Mouse (Mus musculus) testis, adult 2 months (tissue): ENCODE data around the gene Sde2. TPM values are rescaled to one million over a fixed set of nuclear protein-coding genes. Genes with fewer than 3 reads are reported as not detected.
A peak's percentile ranks its signal among the peaks of the same experiment; 100 is the strongest.

Experiments used
- H3K27ac ChIP-seq: fragments of 200-500 bp; 2 replicates; pipeline ENCODE4 v1.5.1; 2012; ENCODE audit warnings: low read depth, low read length; ENCODE audit not compliant: control insufficient read depth, insufficient read depth
- H3K27me3 ChIP-seq: fragments of 200-500 bp; 2 replicates; pipeline ENCODE4 v1.6.1; 2012; ENCODE audit warnings: mild to moderate bottlenecking, low read length, moderate library complexity; ENCODE audit not compliant: control insufficient read depth, insufficient read depth
- H3K36me3 ChIP-seq: fragments of 200-500 bp; 2 replicates; pipeline ENCODE4 v1.6.1; 2012; ENCODE audit warnings: mild to moderate bottlenecking, low read length; ENCODE audit not compliant: control insufficient read depth, insufficient read depth
- H3K4me1 ChIP-seq: fragments of 200-500 bp; 2 replicates; pipeline ENCODE4 v1.6.1; 2012; ENCODE audit warnings: low read length; ENCODE audit not compliant: control insufficient read depth, insufficient read depth
- H3K4me3 ChIP-seq: fragments of 200-500 bp; 2 replicates; pipeline ENCODE4 v1.5.1; 2012; ENCODE audit warnings: low read depth, mild to moderate bottlenecking, low read length, moderate library complexity, mixed read lengths; ENCODE audit not compliant: control insufficient read depth
- CTCF ChIP-seq: fragments of 200-500 bp; IDR thresholded peaks from 2 replicates; pipeline ENCODE4 v1.5.1; 2012; ENCODE audit warnings: low read depth, mild to moderate bottlenecking, inconsistent platforms, low read length, moderate library complexity; ENCODE audit not compliant: control insufficient read depth, insufficient read depth, insufficient replicate concordance
- POLR2A ChIP-seq: fragments of 200-500 bp; IDR thresholded peaks from 2 replicates; pipeline ENCODE4 v1.6.1; 2012; ENCODE audit warnings: low read depth, mild to moderate bottlenecking, inconsistent platforms, low read length, moderate library complexity; ENCODE audit not compliant: control insufficient read depth
- polyA plus RNA-seq: library from polyadenylated mRNA; depleted of rRNA; stranded (reverse); fragments of >200 nt; gene quantifications from 2 replicates; pipeline ENCODE4 v1.2.3, GENCODE M21; 2012

Sde2 gene
- polyA plus RNA-seq, 1 experiment, result 11.1 TPM

GRCm38 (mm10) chr1:180848511-180849241 lies 2.3 kb upstream of the Sde2 start:
- H3K27me3 ChIP-seq, result no peaks in the 10 kb centered on the region
- no peaks in the 10 kb centered on the region for H3K36me3 ChIP-seq
- TF ChIP-seq POLR2A, result no peak
- H3K27ac ChIP-seq, result peak overlapping the region; percentile 88
- peak overlapping the region; percentile 26 for H3K4me3 ChIP-seq
- peaks cover 8% of the 10 kb centered on the region for H3K4me1 ChIP-seq

- no peak for TF ChIP-seq POLR2A
- H3K27ac ChIP-seq, result peak overlapping the region; percentile 95
- H3K27me3 ChIP-seq, result no peaks in the 10 kb centered on the region
These were observed 1.1 kb upstream of the Sde2 start for GRCm38 (mm10) chr1:180849701-180850301.

GRCm38 (mm10) chr1:180858763-180859162 lies 7.8 kb downstream of the Sde2 start:
- Histone ChIP-seq H3K36me3 (peaks cover 4% of the 10 kb centered on the region), H3K4me1 (no peaks in the 10 kb centered on the region), H3K27me3 (no peaks in the 10 kb centered on the region), H3K27ac (no peak overlapping the region), H3K4me3 (no peak overlapping the region)
- no peak for TF ChIP-seq CTCF
- no peak for TF ChIP-seq POLR2A

More at GRCm38 (mm10) chr1:180849701-180850301, 1.1 kb upstream of the Sde2 start:
- peaks cover 8% of the 10 kb centered on the region for H3K4me1 ChIP-seq
- H3K36me3 ChIP-seq, result no peaks in the 10 kb centered on the region
- H3K4me3 ChIP-seq, result peak overlapping the region; percentile 94

- no peaks in the 10 kb centered on the region for H3K4me1 ChIP-seq
- no peak overlapping the region for H3K4me3 ChIP-seq
- H3K27me3 ChIP-seq, result no peaks in the 10 kb centered on the region
- no peak overlapping the region for H3K27ac ChIP-seq
- TF ChIP-seq CTCF, result no peak
- TF ChIP-seq POLR2A, result no peak
- peaks cover 6% of the 10 kb centered on the region for H3K36me3 ChIP-seq
These were observed 9.1 kb downstream of the Sde2 start for GRCm38 (mm10) chr1:180860030-180860429.

GRCm38 (mm10) chr1:180863606-180864005 lies 12.7 kb downstream of the Sde2 start:
- Histone ChIP-seq H3K36me3 (peaks cover 5% of the 10 kb centered on the region), H3K4me1 (no peaks in the 10 kb centered on the region), H3K27me3 (no peaks in the 10 kb centered on the region), H3K27ac (no peak overlapping the region), H3K4me3 (no peak overlapping the region)
- TF ChIP-seq POLR2A (no peak), CTCF (peak; percentile 42; the same call in 1 of the 2 replicates)

GRCm38 (mm10) chr1:180866001-180866400 lies 15.1 kb downstream of the Sde2 start:
- H3K36me3 ChIP-seq, result peaks cover 2% of the 10 kb centered on the region

GRCm38 (mm10) chr1:180870122-180870650 lies 19.3 kb downstream of the Sde2 start:
- no peak overlapping the region for H3K27ac ChIP-seq
- no peaks in the 10 kb centered on the region for H3K36me3 ChIP-seq
- H3K27me3 ChIP-seq, result no peaks in the 10 kb centered on the region
- TF ChIP-seq CTCF, result no peak
- no peak for TF ChIP-seq POLR2A
- H3K4me1 ChIP-seq, result no peaks in the 10 kb centered on the region; the same call in 1 of the 2 replicates
- no peak overlapping the region for H3K4me3 ChIP-seq

More at GRCm38 (mm10) chr1:180866001-180866400, 15.1 kb downstream of the Sde2 start:
- H3K4me1 ChIP-seq, result no peaks in the 10 kb centered on the region
- H3K27me3 ChIP-seq, result no peaks in the 10 kb centered on the region
- no peak overlapping the region for H3K27ac ChIP-seq
- H3K4me3 ChIP-seq, result no peak overlapping the region
- TF ChIP-seq POLR2A, result no peak
- TF ChIP-seq CTCF, result no peak
